Mouse (Mus musculus): Measurements from ENCODE around the gene Zswim4. TPM values are rescaled to one million over a fixed set of nuclear protein-coding genes. Genes with fewer than 3 reads are reported as not detected.

Zswim4 gene
- polyA plus RNA-seq, 1 experiment from 2014 or later: 15.1 TPM

GRCm38 (mm10) chr8:84222566-84223165 is 14.2 kb downstream of the Zswim4 start:
- no peak overlapping the region for H3K4me2 ChIP-seq
- no peaks in the 10 kb centered on the region for H3K9me3 ChIP-seq
- ATAC-seq (ENCODE audit: insufficient number of reproducible peaks, low FRiP score, low TSS enrichment, low read depth): no peak
- H3K9ac ChIP-seq: no peak overlapping the region
- H3K27me3 ChIP-seq: no peaks in the 10 kb centered on the region
- H3K36me3 ChIP-seq: peaks cover 96% of the 10 kb centered on the region
- WGBS: 89% methylated on average over 9 of the region's 9 CpGs
- no peak overlapping the region for H3K4me3 ChIP-seq
- no peak overlapping the region for H3K27ac ChIP-seq
- no peaks in the 10 kb centered on the region for H3K4me1 ChIP-seq

- Histone ChIP-seq H3K4me2 (no peak overlapping the region), H3K9me3 (no peaks in the 10 kb centered on the region), H3K9ac (no peak overlapping the region), H3K27me3 (no peaks in the 10 kb centered on the region), H3K36me3 (peaks cover 97% of the 10 kb centered on the region), H3K27ac (no peak overlapping the region), H3K4me1 (no peaks in the 10 kb centered on the region), H3K4me3 (no peak overlapping the region)
- ATAC-seq (ENCODE audit: insufficient number of reproducible peaks, low FRiP score, low TSS enrichment, low read depth): no peak
- WGBS: 88% methylated on average over 7 of the region's 7 CpGs
Observed at GRCm38 (mm10) chr8:84220105-84220504, 16.8 kb downstream of the Zswim4 start.

GRCm38 (mm10) chr8:84218143-84218542 is 18.7 kb downstream of the Zswim4 start:
- WGBS: 93% methylated on average over 5 of the region's 5 CpGs
- no peak for ATAC-seq (ENCODE audit: insufficient number of reproducible peaks, low FRiP score, low TSS enrichment, low read depth)
- H3K36me3 ChIP-seq: peaks cover 96% of the 10 kb centered on the region

DNA sequence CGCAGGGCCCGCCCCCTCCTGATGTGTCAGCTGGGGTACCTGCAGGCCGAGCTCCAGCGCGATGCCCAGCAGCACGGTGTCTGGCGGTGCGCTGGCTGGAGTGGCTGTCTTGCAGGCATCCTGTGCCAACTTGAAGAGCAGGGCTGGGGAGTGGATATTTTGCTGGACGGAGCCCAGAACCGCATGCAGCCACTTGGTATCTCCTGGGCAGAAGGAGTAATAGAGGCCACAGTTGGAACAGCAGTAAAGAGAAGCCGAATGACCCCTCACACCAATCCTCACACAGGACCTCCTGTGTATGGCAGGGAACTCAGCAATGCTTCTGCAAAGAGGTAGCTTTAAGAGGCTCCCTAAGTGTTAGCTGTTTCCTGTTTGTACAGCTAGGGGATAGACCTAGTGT is 19.6 kb downstream of the Zswim4 start:
- ATAC-seq (ENCODE audit: insufficient number of reproducible peaks, low FRiP score, low TSS enrichment, low read depth): no peak
- H3K9ac ChIP-seq: no peak overlapping the region
- H3K27ac ChIP-seq: no peak overlapping the region
- peaks cover 96% of the 10 kb centered on the region for H3K36me3 ChIP-seq
- 93% methylated on average over 11 of the region's 11 CpGs for WGBS
- no peaks in the 10 kb centered on the region for H3K27me3 ChIP-seq
- H3K4me3 ChIP-seq: no peak overlapping the region
- H3K4me1 ChIP-seq: no peaks in the 10 kb centered on the region
- no peaks in the 10 kb centered on the region for H3K9me3 ChIP-seq
- H3K4me2 ChIP-seq: no peak overlapping the region

More at GRCm38 (mm10) chr8:84218143-84218542, 18.7 kb downstream of the Zswim4 start:
- Histone ChIP-seq H3K4me1 (no peaks in the 10 kb centered on the region), H3K27ac (no peak overlapping the region), H3K4me2 (no peak overlapping the region), H3K4me3 (no peak overlapping the region), H3K9me3 (no peaks in the 10 kb centered on the region), H3K9ac (no peak overlapping the region), H3K27me3 (no peaks in the 10 kb centered on the region)

GRCm38 (mm10) chr8:84213277-84213676 is 23.6 kb downstream of the Zswim4 start:
- Histone ChIP-seq H3K27ac (no peak overlapping the region), H3K27me3 (no peaks in the 10 kb centered on the region), H3K4me3 (no peak overlapping the region), H3K4me1 (peaks cover 20% of the 10 kb centered on the region), H3K36me3 (peaks cover 97% of the 10 kb centered on the region), H3K9me3 (no peaks in the 10 kb centered on the region), H3K4me2 (no peak overlapping the region), H3K9ac (no peak overlapping the region)
- 86% methylated on average over 4 of the region's 4 CpGs for WGBS
- no peak for ATAC-seq (ENCODE audit: insufficient number of reproducible peaks, low FRiP score, low TSS enrichment, low read depth)

GRCm38 (mm10) chr8:84211881-84212563 is 24.8 kb downstream of the Zswim4 start:
- Histone ChIP-seq H3K9me3 (no peaks in the 10 kb centered on the region), H3K9ac (no peak overlapping the region), H3K4me2 (no peak overlapping the region), H3K4me1 (peaks cover 32% of the 10 kb centered on the region), H3K27me3 (no peaks in the 10 kb centered on the region), H3K27ac (peak overlapping the region; percentile 7; the same call in 1 of the 2 replicates), H3K36me3 (peaks cover 93% of the 10 kb centered on the region), H3K4me3 (no peak overlapping the region)
- no peak for ATAC-seq (ENCODE audit: insufficient number of reproducible peaks, low FRiP score, low TSS enrichment, low read depth)
- WGBS: 88% methylated on average over 31 of the region's 31 CpGs

DNA sequence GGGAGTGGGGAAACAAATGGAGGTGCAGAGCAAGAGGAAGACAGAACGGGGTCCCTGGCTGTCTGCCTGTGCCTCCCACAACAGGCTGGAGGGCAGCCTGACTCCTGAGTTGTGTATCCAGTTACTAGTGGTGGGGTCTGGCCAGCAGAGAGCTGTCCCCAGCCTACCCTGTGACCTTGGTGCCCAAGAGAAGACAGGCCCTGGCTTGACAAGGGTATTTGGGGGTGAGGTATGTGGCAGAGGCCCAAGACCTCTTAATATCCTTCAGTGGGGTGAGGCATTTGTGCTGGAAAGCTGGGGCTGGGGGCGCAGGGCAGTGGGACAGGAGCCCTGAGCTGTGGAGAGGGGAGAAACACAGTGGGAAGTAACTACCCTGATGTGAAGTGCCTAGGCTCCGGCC is 25.7 kb downstream of the Zswim4 start:
- H3K4me2 ChIP-seq: no peak overlapping the region
- WGBS: 90% methylated on average over 3 of the region's 3 CpGs
- H3K4me1 ChIP-seq: peaks cover 33% of the 10 kb centered on the region
- H3K27ac ChIP-seq: peak overlapping the region; percentile 22; the same call in 1 of the 2 replicates
- peaks cover 90% of the 10 kb centered on the region for H3K36me3 ChIP-seq
- H3K9ac ChIP-seq: 0 out of 2 replicates have a peak overlapping the region, but pooled peaks have one; percentile 10
- H3K9me3 ChIP-seq: no peaks in the 10 kb centered on the region
- ATAC-seq (ENCODE audit: insufficient number of reproducible peaks, low FRiP score, low TSS enrichment, low read depth): no peak
- no peak overlapping the region for H3K4me3 ChIP-seq
- no peaks in the 10 kb centered on the region for H3K27me3 ChIP-seq

DNA sequence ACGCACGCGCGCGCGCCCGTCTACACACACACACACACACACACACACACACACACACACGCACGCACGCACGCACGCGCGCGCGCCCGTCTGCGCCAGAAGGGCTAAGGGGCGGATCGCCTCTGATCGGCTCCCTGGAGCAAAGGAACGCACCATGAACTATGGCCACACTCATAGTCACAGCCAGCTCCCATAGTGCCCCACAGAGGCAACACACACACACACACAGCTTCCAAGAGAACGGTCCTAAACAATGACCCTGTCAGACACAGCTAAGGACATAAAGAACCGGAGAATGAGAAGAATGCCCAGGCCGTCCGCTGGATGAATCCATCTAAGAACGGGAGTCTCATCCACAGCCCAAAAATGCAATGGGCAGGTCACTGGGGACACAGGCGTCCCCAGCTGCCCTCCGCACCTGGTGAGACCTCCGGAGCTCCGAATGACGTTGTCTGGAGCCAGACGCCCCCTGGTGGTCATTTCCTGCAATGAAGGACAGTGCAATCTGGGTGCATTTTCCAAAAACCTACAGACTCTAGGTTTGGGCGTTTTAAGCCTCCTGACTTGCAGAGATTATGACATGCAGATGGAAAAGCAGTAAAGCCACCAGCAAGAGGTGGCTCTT is 26.6 kb downstream of the Zswim4 start:
- Histone ChIP-seq H3K4me1 (peaks cover 41% of the 10 kb centered on the region), H3K9ac (no peak overlapping the region), H3K4me2 (no peak overlapping the region), H3K36me3 (peaks cover 90% of the 10 kb centered on the region), H3K9me3 (no peaks in the 10 kb centered on the region), H3K27me3 (no peaks in the 10 kb centered on the region), H3K4me3 (no peak overlapping the region), H3K27ac (peak overlapping the region; percentile 4; the same call in 1 of the 2 replicates)
- 59% methylated on average over 34 of the region's 34 CpGs for WGBS
- no peak for ATAC-seq (ENCODE audit: insufficient number of reproducible peaks, low FRiP score, low TSS enrichment, low read depth)

DNA sequence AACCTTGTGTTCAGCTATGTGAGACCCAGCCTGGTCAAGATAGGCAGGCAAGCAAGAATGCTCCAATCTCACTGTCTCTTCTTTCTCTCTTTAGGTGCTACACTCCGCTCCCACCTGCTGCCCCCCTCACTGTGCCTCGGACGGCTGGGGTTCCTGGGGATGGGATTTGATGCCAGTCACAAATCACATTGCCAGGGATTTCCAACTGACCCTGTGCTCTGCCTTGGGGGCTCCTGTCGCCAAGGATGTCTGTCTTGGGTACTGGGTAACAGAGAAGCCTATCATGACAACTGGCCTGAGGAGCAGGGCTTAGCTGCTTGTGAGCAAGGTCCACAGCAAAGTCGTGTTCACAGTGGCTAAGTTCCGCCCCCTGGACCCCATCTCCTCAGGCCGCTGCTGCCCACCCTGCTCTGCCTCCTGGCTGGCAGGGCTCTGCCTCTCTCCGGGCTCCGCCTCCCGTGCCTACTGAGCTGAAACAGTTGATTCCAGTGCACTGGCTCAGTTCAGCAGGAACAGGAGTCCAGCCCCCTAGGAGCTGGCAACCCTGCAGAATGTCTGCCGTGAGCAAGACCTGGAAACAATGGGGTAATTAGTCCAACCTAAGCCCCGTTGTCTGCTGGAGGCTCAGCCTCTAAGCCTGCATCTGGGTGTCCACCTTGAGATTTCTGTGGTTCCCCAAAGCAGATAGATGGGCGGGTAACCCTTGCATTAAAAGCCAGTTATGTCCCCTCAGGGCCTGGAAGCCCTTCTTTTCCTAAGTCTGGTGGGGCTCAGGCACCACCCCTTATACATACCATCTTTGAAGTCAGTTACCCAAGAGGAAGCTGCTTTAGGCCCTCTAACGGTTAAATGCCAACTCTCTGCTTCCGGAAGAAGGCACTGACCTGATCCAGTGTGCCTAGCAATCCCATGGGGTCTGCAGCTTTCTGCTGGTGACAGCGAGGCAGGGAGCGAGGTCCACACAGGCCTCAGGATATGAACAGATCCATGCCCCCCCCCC is 28.2 kb downstream of the Zswim4 start:
- Histone ChIP-seq H3K4me3 (no peak overlapping the region), H3K27me3 (no peaks in the 10 kb centered on the region), H3K36me3 (peaks cover 80% of the 10 kb centered on the region), H3K4me2 (no peak overlapping the region), H3K9ac (no peak overlapping the region), H3K27ac (peak overlapping the region; percentile 78), H3K4me1 (peaks cover 49% of the 10 kb centered on the region), H3K9me3 (no peaks in the 10 kb centered on the region)
- WGBS: 54% methylated on average over 17 of the region's 17 CpGs
- no peak for ATAC-seq (ENCODE audit: insufficient number of reproducible peaks, low FRiP score, low TSS enrichment, low read depth)

DNA sequence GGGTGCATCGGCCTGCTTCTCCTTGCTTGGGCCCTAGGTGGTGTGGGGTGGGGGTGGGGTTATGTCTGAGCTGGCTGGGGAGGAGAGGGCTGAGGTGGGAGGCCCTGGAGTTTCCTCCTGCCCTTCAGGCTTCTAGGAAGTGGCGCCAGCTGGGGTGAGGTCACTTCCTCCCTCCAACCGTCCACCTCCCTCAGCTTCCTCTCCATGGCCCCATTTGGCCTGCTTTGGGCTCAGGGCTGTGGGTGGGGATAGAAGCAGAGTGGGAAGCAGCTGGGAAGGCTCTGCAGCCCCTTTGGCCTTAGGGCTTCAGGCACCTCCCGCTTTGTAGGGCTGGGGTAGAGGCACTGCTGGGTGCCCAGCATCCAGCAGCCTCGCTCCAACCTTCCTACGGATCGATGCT is 29.0 kb downstream of the Zswim4 start:
- ATAC-seq (ENCODE audit: insufficient number of reproducible peaks, low FRiP score, low TSS enrichment, low read depth): no peak

GRCm38 (mm10) chr8:84206666-84207065 is 30.2 kb downstream of the Zswim4 start:
- Histone ChIP-seq H3K9me3 (no peaks in the 10 kb centered on the region), H3K27ac (peak overlapping the region; percentile 78; the same call in 1 of the 2 replicates), H3K4me3 (no peak overlapping the region), H3K36me3 (peaks cover 60% of the 10 kb centered on the region), H3K4me1 (peaks cover 69% of the 10 kb centered on the region), H3K27me3 (no peaks in the 10 kb centered on the region), H3K4me2 (no peak overlapping the region), H3K9ac (no peak overlapping the region)
- no peak for ATAC-seq (ENCODE audit: insufficient number of reproducible peaks, low FRiP score, low TSS enrichment, low read depth)
- WGBS: 88% methylated on average over 3 of the region's 3 CpGs

More for the DNA sequence above, 29.0 kb downstream of the Zswim4 start:
- Histone ChIP-seq H3K27ac (peak overlapping the region; percentile 78), H3K4me3 (no peak overlapping the region), H3K27me3 (no peaks in the 10 kb centered on the region), H3K36me3 (peaks cover 71% of the 10 kb centered on the region), H3K9me3 (no peaks in the 10 kb centered on the region), H3K4me1 (peaks cover 58% of the 10 kb centered on the region), H3K9ac (no peak overlapping the region), H3K4me2 (no peak overlapping the region)
- 46% methylated on average over 7 of the region's 7 CpGs for WGBS

Measured in limb, embryonic 15.5 days (tissue).